Mouse (Mus musculus) liver, embryonic 16.5 days (tissue): ENCODE results near the gene Zswim8. TPM values are rescaled to one million over a fixed set of nuclear protein-coding genes. Genes with fewer than 3 reads are reported as not detected.
A peak's percentile ranks its signal among the peaks of the same experiment; 100 is the strongest.

ENCODE experiments used
- ATAC-seq: fragments of 200-750 bp; cut with Nextera tagmentation; 2 replicates; pipeline ENCODE4 v1.8.0; 2017; ENCODE audit warnings: low read depth, mild to moderate bottlenecking, moderate number of reproducible peaks, moderate library complexity
- H3K27ac ChIP-seq: fragments of 300-500 bp; sonication (generic); 2 replicates; pipeline ENCODE4 v1.5.1; 2014; ENCODE audit warnings: mild to moderate bottlenecking, low read length
- H3K27me3 ChIP-seq: fragments of 300-500 bp; sonication (generic); 2 replicates; pipeline ENCODE4 v1.6.1; 2014; ENCODE audit warnings: low read depth, low read length, mixed read lengths; ENCODE audit not compliant: control insufficient read depth, insufficient read depth
- H3K36me3 ChIP-seq: fragments of 300-500 bp; sonication (generic); 2 replicates; pipeline ENCODE4 v1.6.1; 2014; ENCODE audit warnings: mild to moderate bottlenecking; ENCODE audit not compliant: control insufficient read depth, insufficient read depth
- H3K4me1 ChIP-seq: fragments of 300-500 bp; sonication (generic); 2 replicates; pipeline ENCODE4 v1.6.1; 2014; ENCODE audit warnings: low read depth, low read length, mixed read lengths; ENCODE audit not compliant: control insufficient read depth
- H3K4me2 ChIP-seq: fragments of 300-500 bp; sonication (generic); 2 replicates; pipeline ENCODE4 v1.6.1; 2014; ENCODE audit warnings: low read depth, low read length, mixed read lengths
- H3K4me3 ChIP-seq: fragments of 300-500 bp; sonication (generic); 2 replicates; pipeline ENCODE4 v1.5.1; 2014; ENCODE audit warnings: low read depth, mild to moderate bottlenecking, low read length
- H3K9ac ChIP-seq: fragments of 300-500 bp; sonication (generic); 2 replicates; pipeline ENCODE4 v1.6.1; 2014; ENCODE audit warnings: low read depth, low read length
- H3K9me3 ChIP-seq: fragments of 300-500 bp; sonication (generic); replicated peaks from 2 replicates; pipeline ENCODE4 v1.6.1; 2016; ENCODE audit warnings: low read length; ENCODE audit not compliant: control insufficient read depth
- WGBS: fragments of 180-500 bp; shearing (Covaris S2); extraction: QIAGEN DNeasy Blood & Tissue Kit; methylation state at CpG from one replicate; pipeline ENCODE4 v1.1.7; 2014; ENCODE audit not compliant: insufficient replicate concordance; 5-methylcytosine and 5-hydroxymethylcytosine counted together
- polyA plus RNA-seq: library from polyadenylated mRNA; unstranded; fragments of >200 nt; fragmentation: Nextera tagmentation; extraction: Ambion mirVana; gene quantifications from 2 replicates; pipeline ENCODE4 v1.2.1, GENCODE M21; 2015

The Zswim8 gene
- polyA plus RNA-seq, 1 experiment from 2014 or later, result 6.3 TPM

DNA sequence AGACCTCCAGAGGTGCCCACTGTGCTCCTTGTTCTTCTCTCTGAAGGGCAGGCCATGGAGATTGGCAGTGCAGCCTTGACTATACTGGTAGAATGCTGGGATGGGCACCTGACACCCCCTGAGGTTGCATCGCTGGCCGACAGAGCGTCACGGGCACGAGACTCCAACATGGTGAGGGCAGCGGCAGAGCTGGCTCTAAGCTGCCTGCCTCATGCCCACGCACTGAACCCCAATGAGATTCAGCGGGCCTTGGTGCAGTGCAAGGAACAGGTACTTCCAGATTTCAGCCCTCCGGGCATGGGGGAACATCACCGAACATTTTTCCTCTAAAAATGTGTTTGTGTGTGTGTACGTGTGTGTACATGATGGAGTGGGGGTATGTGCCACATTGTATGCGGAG lies 12.4 kb downstream of the Zswim8 start:
- WGBS, result 85% methylated on average over 12 of the region's 12 CpGs
- ATAC-seq, result no peak
- H3K27me3 ChIP-seq, result no peaks in the 10 kb centered on the region
- H3K4me3 ChIP-seq, result no peak overlapping the region
- no peak overlapping the region for H3K9ac ChIP-seq
- H3K4me2 ChIP-seq, result no peak overlapping the region
- no peaks in the 10 kb centered on the region for H3K9me3 ChIP-seq
- peaks cover 44% of the 10 kb centered on the region for H3K36me3 ChIP-seq
- H3K4me1 ChIP-seq, result peaks cover 2% of the 10 kb centered on the region; the same call in 1 of the 2 replicates
- H3K27ac ChIP-seq, result no peak overlapping the region

DNA sequence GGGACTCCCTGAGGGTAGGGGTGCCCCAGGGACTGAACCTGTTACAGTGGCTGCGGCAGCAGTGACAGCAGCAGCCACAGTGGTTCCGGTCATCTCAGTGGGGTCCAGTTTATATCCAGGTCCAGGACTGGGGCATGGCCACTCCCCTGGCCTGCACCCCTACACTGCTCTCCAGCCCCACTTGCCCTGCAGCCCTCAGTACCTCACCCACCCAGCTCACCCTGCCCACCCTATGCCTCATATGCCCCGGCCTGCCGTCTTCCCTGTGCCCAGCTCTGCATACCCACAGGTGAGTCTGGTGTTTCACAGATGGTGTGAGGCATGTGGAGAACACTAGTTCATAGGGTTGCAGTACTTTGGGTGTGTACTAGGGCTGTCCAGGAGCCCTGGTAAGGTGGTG lies 14.0 kb downstream of the Zswim8 start:
- 76% methylated on average over 4 of the region's 4 CpGs for WGBS
- H3K4me2 ChIP-seq, result no peak overlapping the region
- no peak overlapping the region for H3K9ac ChIP-seq
- no peak overlapping the region for H3K27ac ChIP-seq
- peaks cover 13% of the 10 kb centered on the region for H3K4me1 ChIP-seq
- no peak overlapping the region for H3K4me3 ChIP-seq
- H3K27me3 ChIP-seq, result no peaks in the 10 kb centered on the region
- peaks cover 50% of the 10 kb centered on the region for H3K36me3 ChIP-seq
- ATAC-seq, result no peak
- H3K9me3 ChIP-seq, result no peaks in the 10 kb centered on the region

DNA sequence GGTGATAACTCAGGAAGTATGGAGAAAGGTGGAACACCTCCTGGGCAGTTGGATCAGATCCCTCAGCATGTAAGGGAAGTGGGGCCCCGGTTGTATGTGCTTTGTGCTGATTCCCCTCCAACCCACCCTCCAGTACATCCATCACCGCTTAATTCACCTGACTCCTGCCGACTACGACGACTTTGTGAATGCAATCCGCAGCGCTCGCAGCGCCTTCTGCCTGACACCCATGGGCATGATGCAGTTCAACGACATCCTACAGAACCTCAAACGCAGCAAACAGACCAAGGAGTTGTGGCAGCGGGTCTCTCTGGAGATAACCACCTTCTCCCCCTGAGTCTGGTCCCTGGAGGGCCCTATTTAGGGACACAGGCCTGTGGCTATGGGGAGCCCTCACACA lies 15.7 kb downstream of the Zswim8 start:
- no peak for ATAC-seq
- no peak overlapping the region for H3K27ac ChIP-seq
- 91% methylated on average over 12 of the region's 12 CpGs for WGBS
- peaks cover 13% of the 10 kb centered on the region for H3K4me1 ChIP-seq
- no peaks in the 10 kb centered on the region for H3K9me3 ChIP-seq
- H3K27me3 ChIP-seq, result no peaks in the 10 kb centered on the region
- H3K4me2 ChIP-seq, result no peak overlapping the region
- H3K36me3 ChIP-seq, result peaks cover 55% of the 10 kb centered on the region
- H3K4me3 ChIP-seq, result no peak overlapping the region
- no peak overlapping the region for H3K9ac ChIP-seq

DNA sequence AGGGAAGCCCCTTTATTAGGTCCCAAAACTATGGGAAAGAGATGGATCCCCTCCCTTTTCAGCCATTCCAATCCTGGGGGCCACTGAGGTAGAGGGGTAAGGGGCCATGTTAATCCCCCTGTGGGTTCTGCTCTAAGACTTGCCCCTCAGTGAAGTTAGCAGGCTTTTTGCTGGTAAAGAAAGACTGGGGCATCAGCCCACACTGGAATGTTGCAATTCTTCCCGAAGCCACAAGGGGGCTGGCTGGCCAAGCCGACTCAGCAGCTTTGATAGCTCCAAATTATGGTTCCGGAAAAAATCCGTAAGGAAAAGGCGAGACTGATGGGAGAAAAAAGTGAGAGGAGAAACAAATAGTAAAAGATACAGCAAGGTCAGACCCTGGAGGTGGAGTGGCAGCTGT lies 16.7 kb downstream of the Zswim8 start:
- H3K27me3 ChIP-seq, result no peaks in the 10 kb centered on the region
- no peak overlapping the region for H3K4me3 ChIP-seq
- H3K9me3 ChIP-seq, result no peaks in the 10 kb centered on the region
- no peak overlapping the region for H3K4me2 ChIP-seq
- H3K27ac ChIP-seq, result no peak overlapping the region
- H3K36me3 ChIP-seq, result peaks cover 63% of the 10 kb centered on the region
- no peak overlapping the region for H3K9ac ChIP-seq
- no peak for ATAC-seq
- 33% methylated on average over 5 of the region's 5 CpGs for WGBS
- H3K4me1 ChIP-seq, result peaks cover 13% of the 10 kb centered on the region

DNA sequence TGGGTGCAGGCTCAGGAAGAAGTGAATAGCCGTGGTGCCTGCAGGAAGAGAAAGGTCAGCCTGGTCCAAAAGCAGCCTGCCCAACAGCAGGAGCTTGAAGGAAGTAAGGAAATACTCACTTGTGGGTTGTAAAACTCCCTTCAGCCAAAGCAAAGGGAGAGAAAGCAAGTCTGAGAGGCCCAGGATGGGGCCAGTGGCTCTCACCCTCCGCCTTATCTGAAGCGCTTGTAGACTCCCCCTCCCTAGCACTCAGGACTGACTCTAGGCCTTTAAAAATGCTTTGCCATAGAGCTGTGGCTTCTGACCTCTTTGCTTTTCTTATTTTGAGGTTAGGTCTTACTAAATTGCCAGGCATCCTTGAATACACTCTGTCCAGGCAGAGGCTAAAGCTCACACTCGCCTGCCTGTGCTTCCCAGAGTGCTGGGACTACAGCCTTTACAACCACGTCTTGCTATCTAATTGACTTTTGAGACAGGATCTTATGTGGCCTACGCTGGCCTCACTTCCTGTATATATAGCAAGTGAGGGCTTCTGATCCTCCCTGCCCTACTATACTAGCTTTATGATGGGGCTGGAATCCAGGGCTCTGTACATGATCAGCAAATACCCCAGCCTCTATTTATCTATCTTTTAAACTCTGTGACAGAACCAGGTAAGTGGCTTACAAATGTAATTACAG lies 18.4 kb downstream of the Zswim8 start:
- Histone ChIP-seq H3K27ac (peak overlapping the region; percentile 11), H3K4me3 (no peak overlapping the region), H3K9me3 (no peaks in the 10 kb centered on the region), H3K27me3 (no peaks in the 10 kb centered on the region), H3K9ac (peak overlapping the region; percentile 38; the same call in 1 of the 2 replicates), H3K36me3 (peaks cover 67% of the 10 kb centered on the region), H3K4me2 (peak overlapping the region; percentile 22), H3K4me1 (peaks cover 13% of the 10 kb centered on the region)
- ATAC-seq, result peak; percentile 56
- WGBS, result 33% methylated on average over 6 of the region's 6 CpGs

DNA sequence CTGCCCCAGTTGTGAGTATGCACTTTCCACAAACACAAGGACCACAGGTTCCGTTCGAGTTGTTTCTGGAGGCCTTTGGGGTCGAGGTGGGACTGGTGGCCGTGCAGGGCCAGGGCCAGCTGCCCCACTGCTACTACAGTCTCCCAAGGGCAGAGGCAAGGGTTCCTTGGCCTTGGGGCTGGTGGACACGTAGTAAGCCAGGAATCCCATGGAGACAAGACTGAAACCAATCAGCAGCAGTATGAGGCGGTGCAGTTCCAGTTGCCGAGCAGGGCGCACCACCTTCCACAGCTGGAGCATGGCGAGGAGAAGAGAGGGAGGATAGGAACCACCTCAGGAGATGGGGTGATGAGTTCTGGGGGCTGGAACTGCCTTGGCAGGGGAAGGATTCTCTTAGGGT lies 22.5 kb downstream of the Zswim8 start:
- H3K36me3 ChIP-seq, result peaks cover 38% of the 10 kb centered on the region
- no peak overlapping the region for H3K4me3 ChIP-seq
- no peaks in the 10 kb centered on the region for H3K9me3 ChIP-seq
- ATAC-seq, result no peak
- no peak overlapping the region for H3K27ac ChIP-seq
- 88% methylated on average over 9 of the region's 9 CpGs for WGBS
- H3K27me3 ChIP-seq, result no peaks in the 10 kb centered on the region
- H3K4me1 ChIP-seq, result peaks cover 30% of the 10 kb centered on the region
- H3K4me2 ChIP-seq, result no peak overlapping the region
- no peak overlapping the region for H3K9ac ChIP-seq

DNA sequence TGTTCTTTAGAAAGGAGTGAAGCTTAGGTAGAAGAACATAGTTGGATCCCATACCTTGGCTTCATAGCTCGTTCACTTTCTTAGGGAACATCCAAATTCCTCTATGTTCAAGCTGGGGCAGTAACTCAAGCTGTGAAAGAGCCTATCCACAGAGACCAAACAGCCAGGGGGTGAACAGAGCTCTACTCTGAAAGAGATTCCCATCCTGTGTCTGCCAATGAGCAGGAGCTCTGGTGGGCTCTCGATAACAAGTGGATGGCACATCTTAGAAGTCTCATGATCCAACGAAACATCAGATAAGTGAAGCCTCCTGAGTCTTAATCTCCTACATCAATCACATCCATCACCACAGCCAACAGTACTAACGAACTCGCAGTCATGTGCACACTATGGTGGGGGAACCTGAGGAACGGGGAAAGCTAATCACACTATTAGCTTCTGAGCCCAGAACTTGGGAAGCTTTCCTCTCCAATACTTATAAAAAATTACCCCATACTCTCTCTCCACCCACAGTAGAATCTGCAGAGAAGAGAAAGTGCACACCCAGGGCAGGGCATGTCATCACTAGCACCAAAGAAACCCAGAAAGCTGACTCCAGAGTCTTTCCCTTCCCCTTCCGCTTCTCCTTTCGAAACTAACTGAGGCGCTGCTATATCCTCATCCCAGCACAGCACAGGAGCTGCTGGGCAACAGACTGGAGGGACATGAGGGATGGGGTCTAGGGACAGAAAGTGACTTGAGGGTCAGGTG lies 23.7 kb downstream of the Zswim8 start:
- Histone ChIP-seq H3K4me2 (no peak overlapping the region), H3K27ac (no peak overlapping the region), H3K9ac (no peak overlapping the region), H3K4me1 (peaks cover 22% of the 10 kb centered on the region), H3K36me3 (peaks cover 33% of the 10 kb centered on the region), H3K4me3 (no peak overlapping the region), H3K9me3 (no peaks in the 10 kb centered on the region), H3K27me3 (no peaks in the 10 kb centered on the region)
- ATAC-seq, result no peak
- WGBS, result 75% methylated on average over 9 of the region's 9 CpGs

DNA sequence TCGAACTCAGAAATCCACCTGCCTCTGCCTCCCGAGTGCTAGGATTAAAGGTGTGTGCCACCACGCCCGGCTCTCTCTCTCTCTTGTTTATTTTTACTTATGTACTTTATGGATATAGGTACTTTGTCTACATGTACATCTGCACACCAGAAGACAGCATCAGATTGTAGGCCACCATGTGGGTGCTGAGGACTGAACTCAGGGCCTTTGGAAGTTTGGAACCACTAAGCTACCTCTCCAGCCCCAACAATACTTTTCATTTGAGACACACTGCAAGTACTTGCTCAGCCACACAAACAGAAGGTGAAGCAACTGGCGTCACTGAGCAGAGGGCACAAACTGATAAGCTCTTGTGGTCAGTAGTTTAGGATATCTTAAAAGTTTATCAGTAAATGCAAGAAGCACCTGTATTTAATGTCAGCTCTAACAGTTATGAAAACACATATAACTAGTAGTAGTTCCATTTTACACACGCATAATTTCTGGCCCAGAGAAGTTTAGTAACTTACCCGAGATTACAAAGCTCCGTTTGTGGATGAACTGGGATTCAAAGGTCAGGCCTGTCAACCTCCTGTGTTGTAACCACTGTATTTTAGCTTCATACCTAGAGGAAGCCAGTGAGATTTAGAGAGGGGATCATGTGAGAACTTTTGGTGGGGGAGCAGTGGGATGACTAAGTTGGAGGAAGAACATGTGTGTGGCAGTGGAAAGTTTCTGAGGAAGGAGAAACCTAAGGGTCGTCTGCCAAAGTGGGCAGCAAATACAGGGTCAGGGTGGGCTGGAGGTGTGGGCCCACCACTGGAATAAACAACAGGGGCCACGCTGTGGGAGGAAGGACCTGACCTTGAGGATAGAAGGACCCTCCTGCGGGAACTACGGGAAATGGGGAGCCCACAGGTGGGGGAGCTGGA lies 25.9 kb downstream of the Zswim8 start:
- Histone ChIP-seq H3K27ac (peak overlapping the region; percentile 86), H3K4me1 (peaks cover 32% of the 10 kb centered on the region), H3K4me2 (peak overlapping the region; percentile 77), H3K36me3 (peaks cover 17% of the 10 kb centered on the region), H3K4me3 (peak overlapping the region; percentile 84), H3K27me3 (no peaks in the 10 kb centered on the region), H3K9ac (peak overlapping the region; percentile 91), H3K9me3 (no peaks in the 10 kb centered on the region)
- ATAC-seq, result peak; percentile 25
- 15% methylated on average over 12 of the region's 12 CpGs for WGBS
